Mouse (Mus musculus): ENCODE measurements around the gene Clec2i.

DNA sequence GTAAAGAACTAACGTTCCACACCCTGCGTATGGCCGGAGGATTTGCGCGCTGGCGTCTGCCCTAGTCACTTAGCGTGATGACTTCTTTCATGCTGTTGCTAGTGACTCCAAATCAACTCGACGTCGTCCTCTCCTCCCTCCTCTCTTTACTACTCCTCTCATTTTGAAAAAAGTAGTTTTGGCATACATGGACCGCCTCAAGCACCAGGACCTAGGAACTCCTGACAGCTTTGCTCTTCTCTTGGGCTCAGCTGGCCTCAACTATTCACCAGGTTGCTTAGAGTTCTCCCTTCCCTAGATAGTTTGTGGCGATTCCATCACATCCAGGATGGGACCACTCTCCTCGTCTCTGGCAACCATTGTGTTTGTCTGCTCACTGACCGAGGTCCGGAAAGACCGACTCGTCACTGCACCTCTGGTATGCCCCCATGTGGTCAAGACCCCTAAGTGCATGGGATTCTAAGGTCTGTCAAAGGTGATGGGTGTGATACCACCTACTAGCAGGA is 48.1 kb upstream of the Clec2i start:
- no peak for TF ChIP-seq POLR2A (IDR thresholded peaks at IDR 0.05; ENCODE audit: borderline replicate concordance, insufficient read depth, low read length)
- TF ChIP-seq CTCF (IDR thresholded peaks at IDR 0.05; ENCODE audit: borderline replicate concordance, insufficient read depth, low read depth, low read length), result peak; percentile 71
